ENCODE assay signal across 9 mouse cellular contexts in the genomic region with DNA sequence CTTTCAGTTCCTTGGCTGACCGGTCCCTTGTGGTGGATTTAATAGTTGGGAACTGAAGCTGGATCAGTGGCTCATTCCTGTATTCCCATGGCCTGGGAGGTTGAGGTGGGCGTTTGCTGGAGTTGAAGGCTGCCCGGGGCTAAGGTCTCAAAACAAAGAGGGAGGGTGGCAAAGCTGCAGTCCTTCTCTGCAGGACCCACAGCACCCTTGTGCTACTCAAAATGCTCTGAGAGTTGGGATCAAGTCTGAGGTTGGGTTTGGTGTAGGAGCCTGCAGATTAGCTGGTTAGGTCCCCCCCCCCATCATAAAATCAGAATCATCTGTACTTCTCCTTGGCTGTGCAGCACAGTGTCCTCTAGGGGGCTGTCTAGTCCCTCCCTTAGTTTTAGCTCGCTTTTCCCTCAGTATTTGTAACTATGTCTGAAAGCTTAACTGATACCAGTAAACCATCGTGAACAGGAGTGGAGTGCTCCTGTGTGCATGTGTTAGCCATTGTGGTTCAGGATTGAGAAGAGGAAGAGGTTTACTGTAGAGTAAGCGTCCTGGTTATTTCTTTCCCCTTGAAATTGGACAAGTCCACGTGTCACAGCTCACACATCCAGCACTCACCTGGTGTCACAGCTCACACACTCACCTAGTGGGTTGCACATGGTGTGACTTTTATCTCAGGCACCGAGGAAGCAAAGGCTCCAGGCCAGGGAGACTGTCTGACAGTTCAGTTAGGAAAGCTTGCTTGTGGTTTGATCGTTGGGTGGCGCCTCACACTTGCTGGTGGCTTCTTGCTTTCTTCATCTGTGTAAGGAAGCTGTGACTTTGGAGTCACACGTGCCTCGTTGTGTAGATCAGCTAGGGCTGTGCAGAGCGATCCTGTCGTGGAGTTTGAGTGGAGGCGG. TPM values are rescaled to one million over a fixed set of nuclear protein-coding genes. Genes with fewer than 3 reads are reported as not detected.
A peak's percentile ranks its signal among the peaks of the same experiment; 100 is the strongest.
DNase-seq lines count a peak whose midpoint lies in the region; ATAC-seq lines count a peak whose summit lies in the region.
"Had no signal": no experiment of that assay in that cellular context is flagged by ENCODE, and none has a peak within 500 bp of the region (broad histone marks: within the 10 kb centered on the region; RNA-seq: fewer than 3 reads in every experiment).

No protein-coding gene starts in this region.

- 90% methylated on average over 15 of the region's 15 CpGs for WGBS in midbrain, embryonic 10.5 days
- WGBS in midbrain, embryonic 11.5 days, result 87% methylated on average over 15 of the region's 15 CpGs
- WGBS in limb, embryonic 10.5 days, result 90% methylated on average over 15 of the region's 15 CpGs
- WGBS in neural tube, embryonic 15.5 days, result 82% methylated on average over 15 of the region's 15 CpGs

- no peaks in the 10 kb centered on the region for H3K9me3 ChIP-seq in midbrain, embryonic 10.5 days (replicated peaks)
- H3K9me3 ChIP-seq in midbrain, embryonic 11.5 days (ENCODE audit: control insufficient read depth, low read length), result no peaks in the 10 kb centered on the region
- no peaks in the 10 kb centered on the region for H3K9me3 ChIP-seq in limb, embryonic 10.5 days (replicated peaks)
- no peaks in the 10 kb centered on the region for H3K9me3 ChIP-seq in neural tube, embryonic 15.5 days (replicated peaks)

- peak; percentile 16 to 57 for DNase-seq in adrenal gland, adult (ENCODE audit: inconsistent age in 2 of 2, low spot score in 1 of 2)
- no peak for DNase-seq in adrenal gland, postnatal 10 days
- no peak for DNase-seq in midbrain, embryonic 10.5 days (ENCODE audit: low spot score)
- DNase-seq in midbrain, embryonic 11.5 days (ENCODE audit: low spot score, missing footprints), result no peak
- no peak for DNase-seq in limb, embryonic 10.5 days (ENCODE audit: low spot score)
- no peak for DNase-seq in frontal cortex, postnatal 14 days (ENCODE audit: low spot score in 2 of 2)
- DNase-seq in gastrocnemius, postnatal 10 days, result no peak

- peaks cover 36% of the 10 kb centered on the region for H3K4me1 ChIP-seq in midbrain, embryonic 10.5 days
- peaks cover 28% of the 10 kb centered on the region for H3K4me1 ChIP-seq in midbrain, embryonic 11.5 days (ENCODE audit: control insufficient read depth, insufficient read depth, low read length)
- H3K4me1 ChIP-seq in limb, embryonic 10.5 days, result peaks cover 27% of the 10 kb centered on the region
- peaks cover 47% of the 10 kb centered on the region for H3K4me1 ChIP-seq in neural tube, embryonic 15.5 days

- H3K27me3 ChIP-seq in midbrain, embryonic 10.5 days (ENCODE audit: low read depth, poor library complexity, severe bottlenecking), result no peaks in the 10 kb centered on the region
- H3K27me3 ChIP-seq in midbrain, embryonic 11.5 days (ENCODE audit: control insufficient read depth, insufficient read depth, low read length), result no peaks in the 10 kb centered on the region
- no peaks in the 10 kb centered on the region for H3K27me3 ChIP-seq in limb, embryonic 10.5 days (ENCODE audit: low read depth, poor library complexity, severe bottlenecking)
- no peaks in the 10 kb centered on the region for H3K27me3 ChIP-seq in neural tube, embryonic 15.5 days (replicated peaks)

- H3K36me3 ChIP-seq in midbrain, embryonic 10.5 days, result peaks cover 81% of the 10 kb centered on the region
- H3K36me3 ChIP-seq in midbrain, embryonic 11.5 days (ENCODE audit: control insufficient read depth, insufficient read depth, low read length), result peaks cover 58% of the 10 kb centered on the region
- H3K36me3 ChIP-seq in limb, embryonic 10.5 days, result peaks cover 84% of the 10 kb centered on the region
- peaks cover 75% of the 10 kb centered on the region for H3K36me3 ChIP-seq in neural tube, embryonic 15.5 days

- no peak overlapping the region for H3K4me2 ChIP-seq in midbrain, embryonic 11.5 days
- H3K4me2 ChIP-seq in neural tube, embryonic 15.5 days, result peak overlapping the region; percentile 91

- no peak for ATAC-seq in midbrain, embryonic 11.5 days (ENCODE audit: low FRiP score)
- ATAC-seq in neural tube, embryonic 15.5 days (ENCODE audit: low FRiP score), result no peak

- peak overlapping the region; percentile 81; the same call in 1 of the 2 replicates for H3K4me3 ChIP-seq in midbrain, embryonic 10.5 days
- no peak overlapping the region for H3K4me3 ChIP-seq in midbrain, embryonic 11.5 days (ENCODE audit: low read depth, low read length)
- H3K4me3 ChIP-seq in limb, embryonic 10.5 days, result peak overlapping the region; percentile 6; the same call in 1 of the 2 replicates
- H3K4me3 ChIP-seq in neural tube, embryonic 15.5 days (replicated peaks), result no peak overlapping the region

- H3K9ac ChIP-seq in midbrain, embryonic 11.5 days (ENCODE audit: low read length), result no peak overlapping the region; the same call in 1 of the 2 replicates
- H3K9ac ChIP-seq in neural tube, embryonic 15.5 days (replicated peaks), result 0 out of 2 replicates have a peak overlapping the region, but pooled peaks have one; percentile 8

- H3K27ac ChIP-seq in midbrain, embryonic 10.5 days (replicated peaks), result no peak overlapping the region
- no peak overlapping the region for H3K27ac ChIP-seq in midbrain, embryonic 11.5 days (ENCODE audit: low read depth, low read length)
- no peak overlapping the region for H3K27ac ChIP-seq in limb, embryonic 10.5 days
- no peak overlapping the region for H3K27ac ChIP-seq in neural tube, embryonic 15.5 days (replicated peaks)

RNA-seq across cellular contexts. Expression of gene Ddx39b, which starts 4.4 kb away (rescaled TPM):
- 100 to 1,000 TPM; 189 to 235 TPM for total RNA-seq in adrenal gland, postnatal 10 days (2021)
- 682 and 724 TPM in 2 replicates for polyA plus RNA-seq in midbrain, embryonic 10.5 days (2016; fragmentation: Nextera tagmentation; extraction: Ambion mirVana)
- 649 and 657 TPM in 2 replicates for polyA plus RNA-seq in midbrain, embryonic 11.5 days (2014; fragmentation: Nextera tagmentation; extraction: Ambion mirVana)
- polyA plus RNA-seq in limb, embryonic 10.5 days (2016; fragmentation: Nextera tagmentation; extraction: Ambion mirVana), result 749 and 792 TPM in 2 replicates
- 334 and 376 TPM in 2 replicates for polyA plus RNA-seq in neural tube, embryonic 15.5 days (2015; fragmentation: Nextera tagmentation; extraction: Ambion mirVana)
- 100 to 1,000 TPM; 147 to 169 TPM for total RNA-seq in gastrocnemius, postnatal 10 days (2021)

RNA-seq across cellular contexts. Expression of gene Nfkbil1, which starts 10.4 kb away (rescaled TPM):
- total RNA-seq in adrenal gland, postnatal 10 days (2021), result 10 to 100 TPM; 17.3 to 17.5 TPM
- 9.9 and 11.7 TPM in 2 replicates for polyA plus RNA-seq in midbrain, embryonic 10.5 days (2016; fragmentation: Nextera tagmentation; extraction: Ambion mirVana)
- polyA plus RNA-seq in midbrain, embryonic 11.5 days (2014; fragmentation: Nextera tagmentation; extraction: Ambion mirVana), result 3.3 and 4.4 TPM in 2 replicates
- polyA plus RNA-seq in limb, embryonic 10.5 days (2016; fragmentation: Nextera tagmentation; extraction: Ambion mirVana), result 10.7 and 12.1 TPM in 2 replicates
- polyA plus RNA-seq in neural tube, embryonic 15.5 days (2015; fragmentation: Nextera tagmentation; extraction: Ambion mirVana), result 11.2 and 12.1 TPM in 2 replicates
- 10 to 100 TPM in 1 of 2 experiments, 1 to 10 TPM in 1; 9.9 to 11.1 TPM for total RNA-seq in gastrocnemius, postnatal 10 days (2021)

RNA-seq across cellular contexts. Expression of gene Atp6v1g2, which starts 12.5 kb away (rescaled TPM):
- total RNA-seq in adrenal gland, postnatal 10 days (2021), result 1 to 10 TPM; 5.6 to 9.4 TPM
- 9.7 and 11.8 TPM in 2 replicates for polyA plus RNA-seq in midbrain, embryonic 10.5 days (2016; fragmentation: Nextera tagmentation; extraction: Ambion mirVana)
- 17.0 and 17.8 TPM in 2 replicates for polyA plus RNA-seq in midbrain, embryonic 11.5 days (2014; fragmentation: Nextera tagmentation; extraction: Ambion mirVana)
- polyA plus RNA-seq in limb, embryonic 10.5 days (2016; fragmentation: Nextera tagmentation; extraction: Ambion mirVana), result 4.5 and 5.2 TPM in 2 replicates
- polyA plus RNA-seq in neural tube, embryonic 15.5 days (2015; fragmentation: Nextera tagmentation; extraction: Ambion mirVana), result 116 and 126 TPM in 2 replicates
- total RNA-seq in gastrocnemius, postnatal 10 days (2021), result 1 to 10 TPM; 2.1 to 3.3 TPM

RNA-seq across cellular contexts. Expression of gene H2-D1, which starts 16.6 kb away (rescaled TPM):
- 100 to 1,000 TPM; 105 to 116 TPM for total RNA-seq in adrenal gland, postnatal 10 days (2021)
- polyA plus RNA-seq in midbrain, embryonic 10.5 days (2016; fragmentation: Nextera tagmentation; extraction: Ambion mirVana), result 55.3 and 61.1 TPM in 2 replicates
- polyA plus RNA-seq in midbrain, embryonic 11.5 days (2014; fragmentation: Nextera tagmentation; extraction: Ambion mirVana), result 42.2 and 45.9 TPM in 2 replicates
- 21.4 and 23.1 TPM in 2 replicates for polyA plus RNA-seq in limb, embryonic 10.5 days (2016; fragmentation: Nextera tagmentation; extraction: Ambion mirVana)
- 143 and 196 TPM in 2 replicates for polyA plus RNA-seq in neural tube, embryonic 15.5 days (2015; fragmentation: Nextera tagmentation; extraction: Ambion mirVana)
- total RNA-seq in gastrocnemius, postnatal 10 days (2021), result 10 to 100 TPM; 39.3 to 47.2 TPM

RNA-seq across cellular contexts. Expression of gene Gm16181, which starts 25.3 kb away (rescaled TPM):
- 1 to 10 TPM in 1 of 2 experiments, not detected in 1; 1.3 TPM for total RNA-seq in adrenal gland, postnatal 10 days (2021)
- 0.25 and 0.37 TPM in 2 replicates for polyA plus RNA-seq in midbrain, embryonic 10.5 days (2016; fragmentation: Nextera tagmentation; extraction: Ambion mirVana)
- not detected in 2 replicates for polyA plus RNA-seq in midbrain, embryonic 11.5 days (2014; fragmentation: Nextera tagmentation; extraction: Ambion mirVana)
- 0.30 and 0.33 TPM in 2 replicates for polyA plus RNA-seq in limb, embryonic 10.5 days (2016; fragmentation: Nextera tagmentation; extraction: Ambion mirVana)
- polyA plus RNA-seq in neural tube, embryonic 15.5 days (2015; fragmentation: Nextera tagmentation; extraction: Ambion mirVana), result 0.40 TPM in 1 of 2 replicates, not detected in the other
- not detected for total RNA-seq in gastrocnemius, postnatal 10 days (2021)
- polyA plus RNA-seq: C2C12 had no signal

Comparison
In these comparisons a context has a peak if more than half of its experiments do, and no peak if none do; other contexts are left out.
1. DNase-seq: peak in adrenal gland, adult (2 of 2); none in adrenal gland, postnatal 10 days (single experiment), midbrain, embryonic 10.5 days (single experiment), midbrain, embryonic 11.5 days (single experiment), limb, embryonic 10.5 days (single experiment), frontal cortex, postnatal 14 days (0 of 2) and gastrocnemius, postnatal 10 days (single experiment).
2. H3K4me3 ChIP-seq: peak in midbrain, embryonic 10.5 days (single experiment) and limb, embryonic 10.5 days (single experiment); none in midbrain, embryonic 11.5 days (single experiment) and neural tube, embryonic 15.5 days (single experiment).